Mouse (Mus musculus): ENCODE measurements around the gene Taar7d. TPM values are rescaled to one million over a fixed set of nuclear protein-coding genes. Genes with fewer than 3 reads are reported as not detected.
"Not testable (repeated sequence)": the region's sequence is repeated elsewhere in the genome, so short reads cannot be mapped to it uniquely, and the experiment has no call there.

Taar7d gene
- polyA plus RNA-seq, 1 experiment from 2014 or later: not detected

DNA sequence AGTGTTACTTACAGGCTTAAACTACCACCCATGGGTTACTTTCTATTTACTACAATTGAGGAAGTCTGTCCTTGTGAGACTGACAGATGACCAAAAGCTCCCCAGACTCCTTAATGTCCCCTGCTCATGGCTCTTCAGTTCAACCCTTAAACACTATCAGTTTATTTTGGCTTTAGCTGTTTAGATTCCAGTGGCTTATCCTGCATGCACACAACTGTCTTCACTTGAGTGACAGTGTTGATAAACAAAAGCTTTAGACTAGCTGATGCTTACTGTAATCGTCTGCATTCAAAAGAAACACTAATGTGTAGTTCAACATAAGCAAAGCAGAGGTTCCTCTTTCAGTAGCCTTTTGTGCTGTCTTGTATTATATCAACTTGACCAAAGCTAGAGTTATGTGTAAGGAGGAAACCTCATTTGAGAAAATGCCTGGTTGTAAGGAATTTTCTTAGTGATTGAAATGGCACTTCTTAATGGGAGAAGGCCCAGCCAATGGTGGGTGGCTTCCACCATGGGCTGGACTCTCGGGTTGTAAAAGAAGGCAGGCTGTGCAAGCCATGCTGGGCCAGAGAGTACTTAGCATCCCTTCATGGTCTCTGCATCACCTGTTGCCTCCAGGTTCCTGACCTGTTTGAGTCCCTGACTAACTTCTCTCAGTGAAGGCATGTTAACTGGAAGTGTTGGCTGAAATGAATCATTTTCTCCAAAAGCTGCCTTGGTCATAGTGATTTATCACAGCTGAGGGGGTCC, 13.3 kb downstream of the Taar7d start:
- H3K4me2 ChIP-seq: no peak overlapping the region
- no peaks in the 10 kb centered on the region for H3K27me3 ChIP-seq
- no peaks in the 10 kb centered on the region for H3K4me1 ChIP-seq
- H3K27ac ChIP-seq: no peak overlapping the region
- H3K4me3 ChIP-seq: no peak overlapping the region
- H3K9ac ChIP-seq: no peak overlapping the region
- no peaks in the 10 kb centered on the region for H3K9me3 ChIP-seq
- no peaks in the 10 kb centered on the region for H3K36me3 ChIP-seq
- no peak for ATAC-seq (ENCODE audit: borderline replicate concordance, extremely low read depth, low FRiP score, low TSS enrichment)
- 41% methylated on average over 2 of the region's 2 CpGs for WGBS

DNA sequence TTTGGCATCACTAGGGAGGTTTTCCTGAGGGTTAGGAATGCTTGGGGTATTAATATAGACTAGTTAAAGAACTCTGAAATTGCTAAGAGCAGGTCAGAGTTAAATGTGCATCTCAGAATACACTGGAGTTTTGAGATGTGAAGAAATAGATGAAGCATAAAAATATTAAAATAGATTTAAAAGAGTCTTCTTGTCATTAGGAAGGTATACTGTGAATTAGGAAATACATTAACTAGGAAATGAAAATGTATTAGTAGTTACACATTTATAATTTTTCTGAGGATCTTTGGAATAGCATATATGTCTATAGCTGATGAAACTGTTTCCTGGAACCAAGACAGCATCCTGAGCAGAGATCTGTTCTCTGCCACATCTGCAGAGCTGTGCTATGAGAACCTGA, 22.2 kb downstream of the Taar7d start, which contains the start of gene Taar7f:
TSS of gene Taar7f (plus strand) at position 301 of the 400 bp plus-strand sequence.
- Histone ChIP-seq H3K9ac (no peak within 1 kb of the TSS), H3K27ac (no peak within 1 kb of the TSS), H3K4me1 (no peaks in the 10 kb centered on the region), H3K4me2 (no peak within 1 kb of the TSS), H3K9me3 (no peaks in the 10 kb centered on the region), H3K4me3 (no peak within 1 kb of the TSS), H3K36me3 (no peaks in the 10 kb centered on the region), H3K27me3 (no peaks in the 10 kb centered on the region)
- ATAC-seq (ENCODE audit: borderline replicate concordance, extremely low read depth, low FRiP score, low TSS enrichment): no peak

DNA sequence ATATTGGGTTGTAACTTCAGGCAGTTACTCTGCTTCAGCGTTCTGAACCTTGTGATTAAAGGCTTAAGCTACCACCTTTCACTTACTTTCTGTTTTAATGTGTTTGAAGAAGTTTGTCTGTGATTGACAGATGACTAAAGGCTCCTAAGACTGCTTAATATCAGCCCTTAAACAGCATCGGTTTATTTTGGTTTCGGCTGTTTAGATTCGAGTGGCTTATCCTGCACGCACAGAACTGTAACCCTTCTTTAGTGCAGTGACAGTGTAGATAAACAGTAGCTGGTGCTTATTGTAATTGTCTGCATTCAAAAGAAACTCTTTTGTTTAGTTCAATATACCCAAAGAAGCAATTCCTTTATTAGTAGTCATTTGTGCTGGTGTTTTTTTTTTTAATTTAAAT, 25.0 kb downstream of the Taar7d start:
- WGBS: 42% methylated on average over 5 of the region's 5 CpGs
- no peak for ATAC-seq (ENCODE audit: borderline replicate concordance, extremely low read depth, low FRiP score, low TSS enrichment)
- H3K4me1 ChIP-seq: no peaks in the 10 kb centered on the region
- no peaks in the 10 kb centered on the region for H3K9me3 ChIP-seq
- H3K9ac ChIP-seq: no peak overlapping the region
- no peak overlapping the region for H3K27ac ChIP-seq
- H3K36me3 ChIP-seq: no peaks in the 10 kb centered on the region
- H3K4me3 ChIP-seq: no peak overlapping the region
- no peak overlapping the region for H3K4me2 ChIP-seq
- H3K27me3 ChIP-seq: no peaks in the 10 kb centered on the region

GRCm38 (mm10) chr10:24058986-24059385, 32.0 kb downstream of the Taar7d start:
- no peaks in the 10 kb centered on the region for H3K9me3 ChIP-seq
- no peak overlapping the region for H3K27ac ChIP-seq
- H3K4me3 ChIP-seq: no peak overlapping the region
- no peak for ATAC-seq (ENCODE audit: borderline replicate concordance, extremely low read depth, low FRiP score, low TSS enrichment)
- H3K27me3 ChIP-seq: no peaks in the 10 kb centered on the region
- WGBS: 71% methylated on average over 3 of the region's 3 CpGs
- no peaks in the 10 kb centered on the region for H3K4me1 ChIP-seq
- H3K9ac ChIP-seq: no peak overlapping the region
- H3K4me2 ChIP-seq: no peak overlapping the region
- no peaks in the 10 kb centered on the region for H3K36me3 ChIP-seq

DNA sequence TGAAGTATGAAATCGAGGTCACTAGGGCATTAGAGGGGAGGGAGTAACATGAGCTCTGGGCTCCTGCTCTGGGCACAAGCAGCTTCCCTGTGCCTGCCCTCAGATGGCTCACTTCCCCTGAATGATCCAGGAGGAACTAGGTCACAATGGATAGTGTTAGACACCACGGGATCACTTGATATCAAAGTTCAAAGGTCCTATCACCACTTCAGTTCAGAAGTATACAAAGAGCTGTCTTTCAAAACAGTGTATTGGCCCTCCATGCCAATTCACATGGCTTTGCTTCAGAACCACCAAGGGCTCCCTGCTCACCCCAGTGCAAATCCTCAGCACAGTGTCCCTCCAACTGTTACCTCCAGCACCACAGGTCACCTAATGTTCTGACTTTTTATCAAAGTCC, 47.7 kb downstream of the Taar7d start:
- H3K4me3 ChIP-seq; H3K9me3 ChIP-seq; H3K9ac ChIP-seq; H3K4me2 ChIP-seq; ATAC-seq (ENCODE audit: borderline replicate concordance, extremely low read depth, low FRiP score, low TSS enrichment); H3K27ac ChIP-seq; H3K4me1 ChIP-seq; H3K27me3 ChIP-seq; H3K36me3 ChIP-seq: not testable (repeated sequence)
- whole genome bisulfite sequencing: 21% methylated on average over 2 of the region's 2 CpGs

DNA sequence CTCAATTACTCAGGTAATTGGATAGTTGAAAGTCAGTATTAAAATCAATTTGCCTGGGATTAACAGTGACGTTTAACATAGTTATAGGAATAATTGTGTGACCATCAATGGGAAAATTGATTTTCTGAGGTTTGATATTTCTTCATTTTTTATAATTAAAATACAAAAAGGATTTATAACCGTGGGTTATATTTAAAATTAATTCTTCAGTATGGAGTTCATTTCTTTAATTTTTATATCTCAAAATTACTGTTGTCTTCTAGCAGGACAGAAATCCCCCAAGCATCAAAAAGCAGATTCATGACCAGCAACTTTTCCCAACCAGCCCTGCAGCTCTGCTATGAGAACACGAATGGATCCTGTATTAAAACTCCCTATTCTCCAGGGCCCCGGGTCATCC, 49.2 kb downstream of the Taar7d start, which contains the start of gene Taar8a:
TSS of gene Taar8a (plus strand) at position 301 of the 400 bp plus-strand sequence.
- not testable (repeated sequence) for H3K27ac ChIP-seq; ATAC-seq (ENCODE audit: borderline replicate concordance, extremely low read depth, low FRiP score, low TSS enrichment); H3K4me1 ChIP-seq; H3K4me3 ChIP-seq; H3K4me2 ChIP-seq; H3K27me3 ChIP-seq; H3K9me3 ChIP-seq; H3K9ac ChIP-seq; H3K36me3 ChIP-seq
- 90% methylated on average over 2 of the region's 4 CpGs for WGBS

Other genes with a start within 250 kb of the Taar7d start
- gene Rps12, start 239.9 kb upstream of the Taar7d start, polyA plus RNA-seq (2015; fragmentation: Nextera tagmentation; extraction: Ambion mirVana): 166 and 180 TPM in 2 replicates
- 16.7 and 20.1 TPM in 2 replicates for gene Slc18b1, start 230.2 kb upstream of the Taar7d start, polyA plus RNA-seq (2015; fragmentation: Nextera tagmentation; extraction: Ambion mirVana)
- 0.16 and 0.18 TPM in 2 replicates for gene Vnn3, start 175.8 kb upstream of the Taar7d start, polyA plus RNA-seq (2015; fragmentation: Nextera tagmentation; extraction: Ambion mirVana)
- 2.3 and 2.7 TPM in 2 replicates for gene Vnn1, start 132.5 kb upstream of the Taar7d start, polyA plus RNA-seq (2015; fragmentation: Nextera tagmentation; extraction: Ambion mirVana)
- gene Taar1, start 106.9 kb upstream of the Taar7d start, polyA plus RNA-seq (2015; fragmentation: Nextera tagmentation; extraction: Ambion mirVana): not detected in 2 replicates
- not detected in 2 replicates for gene Taar2, start 88.7 kb upstream of the Taar7d start, polyA plus RNA-seq (2015; fragmentation: Nextera tagmentation; extraction: Ambion mirVana)
- gene Taar3, start 77.7 kb upstream of the Taar7d start, polyA plus RNA-seq (2015; fragmentation: Nextera tagmentation; extraction: Ambion mirVana): not detected in 2 replicates
- not detected in 2 replicates for gene Taar4, start 66.7 kb upstream of the Taar7d start, polyA plus RNA-seq (2015; fragmentation: Nextera tagmentation; extraction: Ambion mirVana)
- gene Taar5, start 56.5 kb upstream of the Taar7d start, polyA plus RNA-seq (2015; fragmentation: Nextera tagmentation; extraction: Ambion mirVana): not detected in 2 replicates
- not detected in 2 replicates for gene Taar6, start 41.6 kb upstream of the Taar7d start, polyA plus RNA-seq (2015; fragmentation: Nextera tagmentation; extraction: Ambion mirVana)
- not detected in 2 replicates for gene Taar7a, start 33.7 kb upstream of the Taar7d start, polyA plus RNA-seq (2015; fragmentation: Nextera tagmentation; extraction: Ambion mirVana)
- not detected in 2 replicates for gene Taar7b, start 27.3 kb upstream of the Taar7d start, polyA plus RNA-seq (2015; fragmentation: Nextera tagmentation; extraction: Ambion mirVana)
- gene Taar7e, start 10.4 kb downstream of the Taar7d start, polyA plus RNA-seq (2015; fragmentation: Nextera tagmentation; extraction: Ambion mirVana): not detected in 2 replicates
- gene Taar7f, start 22.3 kb downstream of the Taar7d start, polyA plus RNA-seq (2015; fragmentation: Nextera tagmentation; extraction: Ambion mirVana): not detected in 2 replicates
- not detected in 2 replicates for gene Taar8a, start 49.3 kb downstream of the Taar7d start, polyA plus RNA-seq (2015; fragmentation: Nextera tagmentation; extraction: Ambion mirVana)
- gene Taar8b, start 65.1 kb downstream of the Taar7d start, polyA plus RNA-seq (2015; fragmentation: Nextera tagmentation; extraction: Ambion mirVana): not detected in 2 replicates
- not detected in 2 replicates for gene Taar8c, start 74.7 kb downstream of the Taar7d start, polyA plus RNA-seq (2015; fragmentation: Nextera tagmentation; extraction: Ambion mirVana)
- gene Taar9, start 82.3 kb downstream of the Taar7d start, polyA plus RNA-seq (2015; fragmentation: Nextera tagmentation; extraction: Ambion mirVana): not detected in 2 replicates
- 77.3 and 87.4 TPM in 2 replicates for gene Stx7, start 122.1 kb downstream of the Taar7d start, polyA plus RNA-seq (2015; fragmentation: Nextera tagmentation; extraction: Ambion mirVana)
- gene Moxd1, start 196.3 kb downstream of the Taar7d start, polyA plus RNA-seq (2015; fragmentation: Nextera tagmentation; extraction: Ambion mirVana): 6.6 and 6.7 TPM in 2 replicates

Measured in lung, embryonic 15.5 days (tissue).